Mouse (Mus musculus) urinary bladder, postnatal 0 days (tissue): ENCODE results near the gene D17Wsu92e. TPM values are rescaled to one million over a fixed set of nuclear protein-coding genes. Genes with fewer than 3 reads are reported as not detected.

Experiments
- polyA plus RNA-seq: library from polyadenylated mRNA; unstranded; fragments of >200 nt; fragmentation: Nextera tagmentation; extraction: Ambion mirVana; gene quantifications from 2 replicates; pipeline ENCODE4 v1.2.1, GENCODE M21; 2015

Gene D17Wsu92e
- polyA plus RNA-seq: 12.7 and 13.7 TPM in 2 replicates

DNA sequence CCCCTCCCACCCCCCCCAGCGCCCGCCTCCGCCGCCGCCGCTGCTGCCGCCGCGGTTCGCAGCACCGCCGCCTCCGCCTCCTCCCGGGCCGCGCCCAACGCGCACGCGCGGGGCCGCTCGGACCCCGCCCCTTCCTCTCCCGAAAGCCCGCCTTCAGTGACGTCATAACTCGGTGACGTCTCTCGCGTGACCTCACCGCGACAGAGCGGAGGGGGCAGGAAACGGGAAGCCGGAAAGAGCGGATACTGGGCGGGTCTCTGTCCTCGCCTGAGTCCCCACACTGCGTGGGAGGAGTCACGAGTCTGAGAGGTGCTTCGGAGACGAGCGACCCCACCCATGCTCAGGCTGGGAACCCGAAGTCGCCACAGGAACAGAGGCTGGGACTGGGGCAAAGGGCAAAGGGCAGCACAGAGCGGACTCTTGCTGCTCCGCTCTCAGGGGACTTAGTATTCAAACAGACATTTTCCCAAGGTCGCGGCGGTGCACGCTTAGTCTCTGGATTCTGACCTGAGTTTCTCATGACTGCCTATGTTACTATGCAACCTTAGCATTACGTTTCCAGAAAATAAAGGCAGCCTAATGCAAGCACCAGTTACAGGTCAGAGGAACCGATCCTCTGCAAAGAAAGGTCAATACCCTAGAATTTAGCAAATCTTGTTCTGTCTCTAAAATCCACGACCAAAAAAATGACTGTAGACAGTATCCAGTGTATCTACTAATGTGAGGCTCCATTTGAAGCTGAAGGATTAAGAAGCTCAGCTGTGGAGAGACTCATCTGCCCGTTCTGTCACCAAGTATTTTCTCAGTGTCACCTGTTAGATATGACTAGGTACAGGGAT lies at the start of gene D17Wsu92e:
TSS of gene D17Wsu92e (minus strand) at position 81 of the 839 bp plus-strand sequence.

DNA sequence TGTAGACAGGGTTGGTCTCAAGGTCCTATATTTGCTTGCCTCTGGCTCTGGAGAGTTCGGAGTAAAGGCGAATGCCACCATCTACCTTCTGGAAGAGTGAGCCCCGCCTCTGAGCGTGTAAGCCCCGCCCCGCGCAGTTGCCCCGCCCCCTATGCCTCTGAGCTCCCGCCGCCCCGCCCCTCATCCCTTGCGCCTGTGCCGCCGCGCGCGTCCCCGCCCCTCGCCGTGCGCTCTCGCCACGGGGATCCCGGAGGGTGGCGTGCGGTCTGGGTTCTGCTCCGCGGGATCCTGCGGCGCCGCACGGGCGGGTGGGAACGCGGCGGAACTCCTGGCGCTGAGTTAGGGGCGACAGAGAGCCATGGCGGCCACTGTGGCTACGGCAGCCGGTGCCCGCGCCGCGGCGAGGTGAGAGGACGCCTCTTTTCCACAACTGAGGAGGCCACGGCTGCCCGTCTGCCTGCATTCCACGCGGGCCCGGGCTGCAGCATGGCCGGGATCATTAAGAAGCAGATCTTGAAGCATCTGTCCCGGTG lies 35.9 kb upstream of the D17Wsu92e start, which contains the start of gene Uhrf1bp1:
TSS of gene Uhrf1bp1 (plus strand) at position 177 of the 533 bp plus-strand sequence.

DNA sequence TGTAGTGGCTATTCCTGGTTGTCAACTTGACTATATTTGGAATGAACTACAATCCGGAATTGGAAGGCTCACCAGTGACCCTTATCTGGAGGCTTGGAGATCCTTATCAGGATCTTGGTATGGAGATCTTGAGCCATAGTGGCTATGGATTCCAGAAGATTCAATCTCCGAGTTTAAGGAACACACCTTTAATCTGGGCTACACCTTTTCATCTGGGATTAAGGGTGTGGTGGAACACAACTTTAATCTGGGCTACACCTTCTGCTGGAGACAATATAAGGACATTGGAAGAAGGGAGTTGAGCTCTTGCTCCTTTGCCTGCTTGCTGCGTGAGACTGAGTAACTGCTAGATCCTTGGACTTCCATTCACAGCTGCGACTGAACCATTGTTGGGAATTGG lies 17.4 kb upstream of the D17Wsu92e start, which contains the start of gene Snrpc:
TSS of gene Snrpc (plus strand) at position 301 of the 400 bp plus-strand sequence.

DNA sequence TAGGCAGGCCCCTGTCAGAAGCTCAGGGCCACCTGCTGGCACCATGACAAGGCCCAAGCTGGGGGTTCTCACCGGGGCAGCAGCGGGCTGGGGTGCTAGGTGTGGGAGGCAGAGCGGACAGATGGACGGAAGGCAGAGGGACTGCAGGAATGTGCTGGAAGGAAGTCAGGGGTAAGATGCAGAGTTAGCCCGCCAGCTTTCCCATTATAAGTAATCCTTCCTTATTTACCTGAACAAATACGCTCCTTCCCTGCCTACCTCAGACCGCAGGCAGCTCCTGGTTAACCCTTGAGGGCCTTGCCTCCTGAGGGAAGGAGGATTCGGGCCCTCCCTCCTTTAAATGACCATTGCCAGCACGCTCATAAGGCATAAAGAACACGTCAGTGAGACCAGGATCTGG lies 91.7 kb downstream of the D17Wsu92e start, which contains the start of gene Spdef:
TSS of gene Spdef (minus strand) at position 186 of the 400 bp plus-strand sequence.

Other genes with a start within 250 kb of the D17Wsu92e start
- 48.3 and 49.0 TPM in 2 replicates for gene Nudt3, start 197.2 kb downstream of the D17Wsu92e start, polyA plus RNA-seq
- not detected in 2 replicates for gene RPS10-NUDT3, start 185.4 kb downstream of the D17Wsu92e start, polyA plus RNA-seq
- 728 and 735 TPM in 2 replicates for gene Rps10, start 184.0 kb downstream of the D17Wsu92e start, polyA plus RNA-seq
- gene Pacsin1, start 165.1 kb downstream of the D17Wsu92e start, polyA plus RNA-seq: 0.39 and 0.91 TPM in 2 replicates
- 0.15 TPM in 1 of 2 replicates, not detected in the other for gene Spdef, start 91.7 kb downstream of the D17Wsu92e start, polyA plus RNA-seq
- gene Snrpc, start 17.5 kb upstream of the D17Wsu92e start, polyA plus RNA-seq: 180 and 188 TPM in 2 replicates
- 1.6 and 1.8 TPM in 2 replicates for gene Uhrf1bp1, start 35.8 kb upstream of the D17Wsu92e start, polyA plus RNA-seq
- gene Anks1, start 88.7 kb upstream of the D17Wsu92e start, polyA plus RNA-seq: 17.7 and 19.4 TPM in 2 replicates
- 32.5 and 39.3 TPM in 2 replicates for gene Taf11, start 89.2 kb upstream of the D17Wsu92e start, polyA plus RNA-seq